Mouse (Mus musculus) liver, adult 2 months (tissue): ENCODE measurements around the gene Trim65.

Experiments used
- CTCF ChIP-seq: fragments of 200-500 bp; IDR thresholded peaks from 2 replicates; pipeline ENCODE4 v1.5.1; 2011; ENCODE audit warnings: low read depth, low read length, control low read depth
- POLR2A ChIP-seq: fragments of 200-500 bp; IDR thresholded peaks from 2 replicates; pipeline ENCODE4 v1.6.1; 2011; ENCODE audit warnings: low read length, control low read depth; ENCODE audit not compliant: insufficient read depth; ENCODE audit errors: extremely low read depth

- TF ChIP-seq POLR2A (no peak), CTCF (no peak)
Measured at GRCm38 (mm10) chr11:116133497-116133896, 2.6 kb upstream of the Trim65 start.
